Mouse (Mus musculus) thymus, postnatal 36 days (tissue): ENCODE results near the gene Wdr25.

Experiments
- DNase-seq, 2 experiments: peaks; one replicate each; pipeline ENCODE4 v3.0.0; 2022; ENCODE audit warnings: mixed read lengths in 2 of 2

Wdr25 gene

DNA sequence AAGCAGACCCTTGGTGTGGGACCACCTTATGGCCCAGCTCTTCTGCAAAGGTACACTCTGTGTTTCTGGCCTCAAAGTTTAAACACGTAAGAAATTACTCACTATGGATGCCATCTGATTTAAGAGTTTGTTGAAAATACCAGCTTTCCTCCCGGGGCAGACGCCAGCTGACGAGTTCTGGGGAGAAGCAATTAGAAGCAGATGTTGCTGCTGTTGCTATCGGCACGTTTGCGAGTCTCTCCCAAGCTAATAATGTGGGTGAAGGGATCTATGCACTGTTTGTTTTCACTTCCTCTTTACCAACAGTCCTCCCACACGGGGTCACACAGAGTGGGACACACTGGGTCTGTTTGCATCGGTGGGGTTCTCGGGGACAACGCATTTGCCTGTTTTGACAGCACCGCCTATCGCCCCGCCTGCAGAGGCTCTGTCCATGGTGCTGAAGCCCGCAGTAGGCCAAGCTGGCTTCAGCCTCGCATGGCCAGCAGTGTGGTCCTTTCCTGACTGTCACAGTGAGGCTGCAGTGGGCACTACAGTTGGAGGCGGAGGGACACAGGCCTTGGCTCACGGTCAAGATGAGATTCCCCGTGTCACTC lies 101.1 kb downstream of the Wdr25 start:
- DNase-seq: peak; percentile 61 to 67

DNA sequence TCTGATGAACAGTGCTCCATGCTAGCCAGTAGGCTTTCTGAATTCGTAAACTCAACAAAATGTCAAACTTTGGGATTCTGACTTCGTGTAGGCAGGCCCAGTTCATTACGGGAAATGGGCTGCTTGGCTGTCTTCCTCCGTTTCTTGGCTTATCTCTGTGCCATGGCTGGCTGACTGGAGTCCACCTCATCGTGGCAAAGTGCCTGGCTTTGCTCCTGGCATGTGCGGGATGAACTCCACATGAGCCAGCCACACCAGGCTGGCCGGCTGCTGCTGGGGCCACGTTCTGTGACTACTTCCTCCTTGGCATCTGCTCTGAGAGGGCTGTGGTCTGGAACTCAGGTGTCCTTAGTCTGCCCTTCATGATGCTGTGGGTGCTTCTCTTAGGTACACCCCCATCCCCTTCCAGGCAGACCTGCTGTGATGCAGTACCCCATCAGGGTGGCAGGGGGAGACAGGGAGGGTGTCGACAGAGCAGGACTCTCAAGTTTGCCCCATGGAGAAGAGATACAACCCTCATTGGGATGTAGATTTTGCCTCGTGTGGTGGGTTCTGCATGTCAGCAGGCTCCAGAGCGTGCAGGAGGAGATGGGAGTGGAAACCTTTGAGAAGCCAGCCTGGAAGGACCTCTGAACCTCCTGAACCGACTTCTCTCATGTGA lies 102.7 kb downstream of the Wdr25 start:
- DNase-seq: no peak

DNA sequence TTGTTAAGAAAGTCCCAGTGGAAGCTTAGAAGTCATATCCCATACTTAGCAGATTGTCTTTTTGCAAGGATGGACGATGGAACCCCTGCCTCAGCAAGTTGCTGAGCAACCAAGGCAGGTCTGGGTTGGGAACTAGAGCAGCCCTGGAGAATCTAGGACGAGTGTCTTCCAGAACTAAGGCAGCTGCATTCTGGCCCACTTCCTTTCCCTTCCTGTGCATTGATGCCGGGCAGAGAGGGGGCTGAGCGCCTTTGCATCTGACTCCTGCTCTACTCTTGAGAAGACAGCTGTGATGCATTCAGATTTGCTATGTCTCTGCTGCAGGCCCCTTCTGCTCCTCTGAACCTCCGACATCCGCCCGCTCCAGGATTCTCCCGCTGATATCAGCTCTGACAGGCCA lies 103.8 kb downstream of the Wdr25 start:
- no peak for DNase-seq

DNA sequence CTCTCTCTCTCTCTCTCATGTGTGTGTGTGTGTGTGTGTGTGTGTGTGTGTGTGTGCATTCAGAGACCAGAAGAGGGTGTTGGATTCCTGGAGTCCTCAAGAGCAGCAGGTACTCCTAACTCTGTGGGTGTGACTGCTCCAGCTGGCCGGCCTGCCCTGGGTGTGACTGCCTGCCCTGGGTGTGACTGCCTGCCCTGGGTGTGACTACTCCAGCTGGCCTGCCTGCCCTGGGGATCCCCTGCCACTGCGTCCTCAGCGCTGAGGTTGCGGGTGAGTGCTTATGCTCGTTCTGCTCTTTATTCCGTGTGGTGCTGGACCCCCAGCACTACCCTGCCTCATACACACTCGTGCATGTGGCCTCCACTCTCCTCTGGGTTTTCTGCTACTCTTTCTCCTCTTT lies 109.5 kb downstream of the Wdr25 start:
- DNase-seq: no peak

DNA sequence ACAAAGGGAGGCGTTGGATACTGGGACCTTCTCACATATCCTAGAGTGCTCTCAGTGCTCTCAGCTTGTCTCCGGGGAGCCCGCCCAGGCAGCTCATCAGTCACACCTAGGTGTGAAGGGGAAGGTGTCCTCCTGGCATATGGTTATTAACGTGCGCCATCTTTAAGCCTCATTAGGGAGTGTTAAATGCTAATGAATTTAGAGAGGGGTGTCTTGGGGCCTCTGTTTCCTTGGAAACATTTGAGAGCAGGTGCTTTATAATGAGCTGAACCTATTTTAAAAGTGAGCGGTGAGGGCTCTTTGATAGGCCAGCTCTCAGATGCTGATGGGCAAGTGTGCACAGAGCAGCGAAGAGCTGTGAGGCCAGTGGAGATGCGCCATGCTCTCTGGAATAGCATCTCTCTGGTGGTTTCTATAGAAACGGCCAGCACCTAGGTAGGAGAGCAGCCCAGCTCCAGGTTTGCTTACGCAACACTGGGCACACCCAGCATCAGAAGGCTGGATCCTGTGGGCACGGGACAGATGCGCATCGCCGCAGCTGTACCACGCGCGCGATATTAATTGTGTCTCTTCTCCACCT lies 116.7 kb downstream of the Wdr25 start:
- no peak for DNase-seq

DNA sequence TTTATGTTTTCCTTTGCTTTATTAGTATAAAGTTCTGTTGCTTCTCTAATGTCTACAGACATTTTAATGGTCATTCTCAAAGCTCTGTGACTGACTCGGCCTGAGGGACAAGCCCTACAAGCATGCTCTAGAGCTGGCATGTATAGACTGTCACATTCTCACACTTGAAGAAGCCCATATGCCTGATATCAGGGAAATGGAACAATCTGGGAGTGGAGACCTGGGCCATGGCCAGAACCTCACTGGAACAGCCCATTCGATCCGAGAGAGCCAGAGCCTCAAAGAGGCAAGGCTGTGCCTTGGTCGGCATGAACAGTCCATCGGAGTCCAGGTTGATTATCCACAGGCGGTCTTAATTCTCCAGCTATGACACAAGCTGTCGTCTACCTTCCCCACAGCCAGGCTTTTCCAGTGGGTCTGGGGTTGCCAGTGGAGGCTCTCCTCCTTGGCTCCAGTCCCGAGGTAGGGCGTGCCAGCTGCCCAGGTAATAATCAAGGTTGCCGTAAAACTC lies 128.8 kb downstream of the Wdr25 start:
- DNase-seq: no peak

DNA sequence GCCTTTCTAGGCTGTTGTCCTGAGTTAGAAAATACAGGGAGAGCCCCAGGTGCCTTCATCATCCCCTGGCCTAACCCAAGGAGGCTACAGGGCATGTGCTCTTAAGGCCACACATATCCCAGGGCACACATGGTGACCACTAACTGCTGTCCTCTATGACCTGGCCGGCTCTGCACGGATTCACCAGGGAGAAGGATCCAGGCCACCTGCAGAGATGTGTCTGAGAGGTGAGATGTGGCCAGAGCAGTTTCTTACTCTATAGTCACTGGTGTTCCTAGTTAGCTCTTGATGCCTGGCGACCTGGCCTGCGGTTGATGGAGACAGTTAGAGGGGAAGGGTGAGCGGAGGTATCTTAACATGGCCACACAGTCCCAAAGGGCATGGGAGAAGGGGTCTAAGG lies 129.5 kb downstream of the Wdr25 start:
- no peak for DNase-seq

DNA sequence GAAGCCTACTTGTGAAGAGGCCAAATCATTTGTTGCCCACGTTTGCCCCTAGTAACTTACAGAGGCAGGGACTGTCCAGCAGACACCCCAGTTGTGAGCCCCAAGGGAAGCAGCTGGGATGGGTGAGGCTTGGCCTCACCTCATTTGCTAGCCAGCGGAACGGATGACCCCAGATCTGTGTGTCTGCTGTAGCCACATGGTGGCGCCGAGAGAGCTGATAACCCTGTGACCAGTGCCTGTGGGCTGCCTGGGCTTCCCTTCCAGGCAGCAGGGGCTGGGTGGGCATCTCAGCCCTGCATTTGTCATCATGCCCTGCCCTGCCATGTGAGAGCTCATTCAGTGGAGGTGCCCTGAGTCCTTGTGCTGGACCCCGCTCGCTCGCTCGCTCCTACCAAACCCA lies 130.3 kb downstream of the Wdr25 start:
- DNase-seq: peak in 1 of 2 experiments; percentile 20

DNA sequence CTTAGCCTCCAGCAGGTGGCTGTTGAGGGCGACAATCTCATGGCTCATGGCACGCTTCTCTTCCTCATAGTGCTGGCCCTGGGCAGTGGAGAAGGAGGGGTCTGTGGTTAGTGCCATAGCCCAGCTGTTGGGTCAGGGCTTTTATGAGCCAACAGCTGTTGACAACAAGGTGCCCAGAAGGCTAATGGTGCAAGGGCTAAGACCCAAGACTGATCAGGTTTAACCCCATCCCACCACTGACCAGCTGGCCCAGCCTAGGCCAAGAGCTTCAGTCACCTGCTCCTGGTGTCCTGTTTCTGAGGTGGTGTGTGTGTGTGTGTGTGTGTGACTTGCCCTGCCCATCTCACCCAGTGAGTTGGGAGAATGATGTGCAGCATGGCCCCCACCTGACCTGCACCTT lies 143.6 kb downstream of the Wdr25 start:
- no peak for DNase-seq

DNA sequence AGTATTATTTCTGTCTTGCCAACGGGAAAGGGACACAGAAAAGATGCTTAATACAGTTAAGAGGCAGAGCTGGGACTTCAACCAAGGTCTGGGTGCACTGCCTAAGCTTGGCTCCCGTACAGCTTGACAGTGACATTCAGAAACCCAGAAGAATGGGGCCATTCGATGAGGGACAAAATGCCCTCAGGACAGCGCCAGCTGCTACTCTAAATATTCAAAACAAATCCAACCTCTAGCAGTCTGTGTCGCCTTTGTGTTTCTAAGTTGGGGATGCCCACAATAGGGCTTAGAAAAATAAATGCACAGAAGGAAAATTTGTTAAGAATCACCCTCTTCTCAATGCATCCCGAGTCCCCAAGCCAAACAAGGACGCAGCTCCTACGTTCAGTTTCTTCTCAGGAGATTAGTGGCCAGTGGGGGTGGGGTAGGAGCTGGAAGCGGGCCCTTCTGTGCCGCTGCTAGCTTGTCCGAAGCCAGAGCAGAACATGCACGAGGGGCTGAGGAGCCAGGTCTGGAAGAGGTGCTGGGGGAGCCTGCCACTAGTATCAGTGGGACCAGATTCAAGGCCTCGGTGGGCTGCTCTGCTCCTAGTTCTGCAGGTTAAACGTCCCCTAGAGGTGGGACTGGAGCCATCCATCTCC lies 144.9 kb downstream of the Wdr25 start:
- no peak for DNase-seq

DNA sequence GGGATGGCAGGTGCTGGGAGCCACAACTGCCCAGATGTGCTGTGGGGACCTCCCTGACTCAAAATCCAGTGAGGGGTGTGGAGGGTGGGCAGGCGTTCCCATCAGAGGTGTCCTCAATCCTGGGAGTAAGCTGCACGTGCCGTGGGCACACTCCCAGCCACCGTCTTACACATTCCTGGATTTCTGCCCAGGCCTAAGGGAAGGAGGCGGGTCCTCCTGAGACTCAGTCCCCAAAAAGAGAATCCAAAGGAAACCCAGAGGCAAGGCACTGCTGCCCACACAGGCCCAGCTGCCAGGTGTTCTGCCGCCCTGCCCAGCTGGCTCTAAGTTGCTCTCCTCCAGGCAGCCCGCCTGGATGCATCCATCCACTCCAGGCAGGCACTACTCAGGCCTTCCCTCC lies 145.9 kb downstream of the Wdr25 start:
- no peak for DNase-seq

DNA sequence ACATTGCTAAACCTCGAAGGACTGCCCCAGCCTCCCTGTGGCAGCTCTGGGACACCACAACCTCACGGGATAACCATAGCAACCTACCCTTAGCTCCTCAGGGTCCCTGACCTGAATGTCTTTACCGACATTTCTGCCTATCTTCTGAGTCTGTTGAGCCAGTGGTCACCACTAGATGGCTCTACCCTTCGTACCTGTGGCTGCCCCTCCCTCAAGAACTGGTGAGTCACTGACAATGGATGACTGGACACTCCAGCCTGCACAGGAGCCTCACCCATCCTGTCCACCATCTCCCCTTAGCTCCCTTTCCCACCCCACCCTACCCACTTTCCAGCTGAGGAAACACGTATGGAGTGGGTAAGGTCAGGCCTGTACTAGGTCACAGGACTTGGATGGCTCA lies 151.1 kb downstream of the Wdr25 start:
- DNase-seq: no peak

DNA sequence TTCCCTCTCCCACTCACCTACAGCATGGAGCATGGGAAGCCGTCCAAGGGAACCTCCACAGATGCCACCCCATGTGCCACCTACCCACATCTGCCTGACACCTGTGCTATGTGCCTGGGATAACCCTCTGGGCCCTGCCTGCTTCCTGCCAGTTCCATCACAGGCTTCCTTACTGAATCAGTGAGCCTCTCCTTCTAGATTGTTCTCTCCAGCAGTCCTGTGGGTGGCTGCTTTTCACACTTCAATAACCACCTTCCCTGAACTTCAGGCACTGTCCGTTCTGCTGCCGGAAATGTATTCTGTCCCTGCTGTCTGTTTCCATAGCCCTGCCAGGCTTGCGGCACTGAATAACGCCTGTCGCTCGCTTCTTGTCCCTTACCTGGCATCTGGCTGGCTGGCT lies 152.2 kb downstream of the Wdr25 start:
- DNase-seq: no peak

DNA sequence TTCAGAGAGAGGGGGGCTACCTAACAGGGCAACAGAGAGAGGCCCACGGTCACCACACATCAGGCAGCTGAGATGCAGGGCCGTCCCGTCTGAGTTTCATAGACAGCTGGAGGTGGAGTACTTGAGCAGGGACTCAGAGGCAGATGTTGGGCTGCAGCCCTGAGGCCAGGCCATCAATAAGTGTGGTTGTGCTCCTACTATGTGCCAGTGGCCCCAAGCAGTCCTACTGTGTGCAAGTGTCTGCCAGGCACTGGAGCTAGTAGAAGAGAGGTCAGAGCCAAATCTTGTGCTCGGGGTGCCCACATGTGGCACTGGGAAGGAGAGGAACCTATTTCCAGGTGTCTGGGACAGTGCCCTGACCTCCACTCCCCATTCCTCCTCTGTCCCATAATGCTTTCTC lies 156.5 kb downstream of the Wdr25 start:
- DNase-seq: no peak

DNA sequence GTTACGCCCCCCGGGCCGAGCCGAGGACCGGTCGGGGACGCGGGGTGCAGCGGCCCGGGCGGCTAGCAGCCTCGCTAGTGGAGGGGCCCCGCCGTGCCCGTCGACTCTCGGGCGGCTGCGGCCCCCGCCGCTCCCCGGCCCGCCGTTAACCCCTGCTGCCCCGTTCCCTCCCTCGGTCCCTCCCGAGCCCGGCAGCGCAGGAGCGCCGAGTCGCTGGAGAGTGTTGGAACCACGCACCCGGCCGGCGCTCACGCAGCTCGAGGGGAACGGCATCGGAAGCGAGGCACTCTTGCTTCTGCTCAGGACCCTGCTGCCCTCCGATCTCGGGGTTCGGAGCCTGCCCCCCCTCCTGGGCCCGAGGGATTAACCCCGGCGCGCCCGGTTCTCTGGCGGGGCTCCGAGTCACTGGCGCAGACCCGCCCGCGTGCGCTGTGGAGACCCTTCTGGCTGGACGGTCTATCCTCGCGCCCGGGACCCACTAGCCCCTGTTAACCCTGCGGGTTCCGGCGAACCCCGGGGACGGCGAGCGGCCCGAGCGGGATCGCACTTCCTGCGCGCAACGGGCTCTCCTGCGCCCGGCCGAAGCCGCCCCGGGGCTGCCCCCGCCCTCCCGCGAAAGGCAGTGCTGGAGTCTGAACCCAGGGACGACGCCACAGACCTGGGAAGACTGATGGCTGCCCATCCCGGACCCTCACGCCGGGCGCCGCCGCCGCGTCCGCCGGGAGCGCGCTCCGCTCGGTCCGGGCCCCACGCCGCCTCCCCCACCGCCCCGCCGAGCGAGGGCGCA lies 159.8 kb downstream of the Wdr25 start:
- DNase-seq: no peak

DNA sequence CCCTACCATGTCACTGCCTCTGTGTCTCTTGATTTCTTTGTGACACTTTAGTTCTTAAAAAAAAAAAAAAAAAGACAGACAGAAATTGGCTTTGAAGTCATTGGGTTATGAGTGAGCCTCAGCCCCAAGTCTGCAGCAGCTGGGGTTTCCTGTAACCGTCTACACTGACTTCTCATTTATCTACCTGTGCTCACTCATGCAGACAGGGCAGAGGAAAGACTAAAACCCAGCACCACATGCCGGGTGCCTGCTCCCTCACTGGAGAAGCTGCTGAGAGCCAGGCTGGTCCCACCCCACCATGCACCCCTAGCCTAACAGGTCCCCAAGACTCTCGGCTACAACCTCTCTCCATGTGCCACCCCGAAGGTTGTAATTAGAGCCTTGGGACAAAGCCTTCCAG lies 164.3 kb downstream of the Wdr25 start:
- peak; percentile 39 to 58 for DNase-seq

DNA sequence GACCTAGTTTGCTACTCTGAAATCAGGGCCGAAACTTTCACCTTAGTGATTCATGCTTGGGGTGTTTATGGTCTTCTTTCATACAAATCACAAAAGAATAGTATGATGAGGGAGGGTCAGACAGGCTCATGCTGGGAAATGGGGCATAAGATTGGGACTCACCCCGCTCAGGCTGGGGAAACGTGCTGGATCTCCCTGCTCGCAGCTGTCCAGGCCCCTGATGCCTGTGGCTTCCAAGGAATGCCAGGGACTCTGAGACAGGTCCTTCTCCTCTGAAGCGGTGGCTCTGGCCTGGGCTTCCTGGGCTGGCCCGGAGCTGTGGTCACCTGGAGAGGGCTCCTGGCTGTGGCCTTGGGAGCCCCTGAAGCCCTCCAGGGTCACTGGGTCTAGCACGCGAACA lies 165.2 kb downstream of the Wdr25 start:
- DNase-seq: peak in 1 of 2 experiments; percentile 6

DNA sequence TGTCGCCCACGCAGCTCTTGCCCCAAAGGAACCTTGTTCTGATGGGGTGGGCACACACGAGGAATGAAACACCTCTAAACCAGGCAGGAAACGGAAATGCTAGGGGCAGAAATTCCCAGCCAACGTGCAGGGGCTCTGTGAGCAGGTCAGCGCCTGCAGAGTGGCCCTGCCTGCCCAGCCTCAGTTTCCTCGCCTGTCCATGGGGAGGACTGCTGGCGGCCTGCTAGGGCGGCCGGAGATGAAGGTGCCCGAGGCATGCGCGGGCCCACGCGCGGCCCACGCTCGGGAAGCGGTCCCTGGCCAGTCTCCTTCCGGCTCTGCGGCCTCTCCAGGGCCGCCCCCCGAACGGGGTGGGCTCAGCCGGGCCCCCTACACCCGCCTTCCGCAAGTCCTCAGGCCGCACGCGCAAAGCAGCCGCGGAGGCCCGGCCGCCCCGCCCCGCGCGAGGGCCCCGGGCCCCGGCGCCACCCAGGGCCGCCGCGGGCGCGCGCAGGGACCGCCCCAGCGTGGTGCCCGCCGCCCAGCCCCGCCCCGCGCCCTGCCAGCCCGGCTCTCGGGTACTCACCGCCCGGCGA lies 174.2 kb downstream of the Wdr25 start:
- peak; percentile 62 to 79 for DNase-seq

DNA sequence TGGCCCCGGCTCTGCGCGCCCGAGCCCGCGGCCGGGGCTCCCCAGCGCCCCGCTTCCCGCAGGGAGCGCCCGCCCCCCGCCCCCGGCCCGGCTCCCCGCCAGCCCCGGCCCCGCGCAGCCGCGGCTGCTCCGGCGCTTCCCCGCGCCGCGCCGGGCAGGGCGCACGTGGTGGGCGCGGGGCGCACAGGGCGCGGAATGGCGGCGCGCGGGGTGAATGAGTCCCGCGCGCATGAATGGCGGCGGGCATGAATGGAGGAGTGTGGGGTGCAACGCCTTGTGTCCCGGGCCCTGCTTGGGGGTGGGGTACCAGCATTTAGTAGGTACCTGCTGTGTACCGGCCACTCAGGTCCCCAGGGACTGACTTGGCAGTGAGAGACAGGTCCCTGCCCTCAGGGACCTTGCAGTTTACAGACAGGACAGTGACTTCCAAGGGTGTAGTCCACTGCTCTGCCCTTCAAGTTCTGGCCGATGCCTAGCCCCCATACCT lies 174.8 kb downstream of the Wdr25 start, which contains the start of gene Begain:
Begain (minus strand) TSS at position 51 of the 487 bp plus-strand sequence.
- DNase-seq: peak in 1 of 2 experiments; percentile 31

DNA sequence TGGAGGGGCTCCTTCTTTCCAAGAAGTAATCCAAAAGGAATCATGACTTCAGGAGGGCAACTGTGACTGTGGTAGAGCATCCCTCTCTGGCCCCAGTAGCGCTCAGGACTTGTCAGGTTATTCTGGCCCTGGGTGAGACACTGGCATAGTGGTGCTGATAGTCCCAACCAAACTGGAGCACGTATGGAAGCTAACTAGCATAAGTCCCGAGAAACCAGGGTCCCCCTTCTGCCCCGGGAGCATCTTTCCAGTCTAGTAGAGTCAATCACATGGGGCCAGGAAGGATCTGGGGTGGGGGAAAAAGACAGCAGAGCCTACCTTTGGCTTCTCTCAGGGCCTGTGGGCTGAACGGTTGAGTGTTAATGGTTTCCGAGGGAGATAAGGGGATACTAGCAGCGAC lies 175.3 kb downstream of the Wdr25 start:
- no peak for DNase-seq

DNA sequence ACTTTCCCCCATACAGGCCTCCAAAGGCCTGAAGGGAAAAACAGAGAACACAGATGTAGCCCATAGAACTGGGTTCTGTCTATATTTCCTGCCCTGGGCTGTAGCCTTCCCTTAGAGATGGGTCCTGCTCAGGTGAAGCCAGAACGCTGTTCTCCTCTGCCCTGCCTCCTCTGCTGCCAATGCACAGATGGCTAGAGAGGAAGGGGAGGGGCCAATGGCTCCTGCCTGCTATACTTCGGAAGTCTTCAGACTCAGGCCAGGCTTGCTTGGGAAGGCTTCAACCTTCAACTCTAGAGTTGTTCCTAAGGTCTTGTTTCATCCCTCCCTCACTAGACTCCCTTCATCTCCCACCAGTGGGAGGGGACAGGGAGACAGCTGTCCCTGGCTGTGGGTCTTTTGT lies 176.3 kb downstream of the Wdr25 start:
- DNase-seq: peak; percentile 50 to 58

DNA sequence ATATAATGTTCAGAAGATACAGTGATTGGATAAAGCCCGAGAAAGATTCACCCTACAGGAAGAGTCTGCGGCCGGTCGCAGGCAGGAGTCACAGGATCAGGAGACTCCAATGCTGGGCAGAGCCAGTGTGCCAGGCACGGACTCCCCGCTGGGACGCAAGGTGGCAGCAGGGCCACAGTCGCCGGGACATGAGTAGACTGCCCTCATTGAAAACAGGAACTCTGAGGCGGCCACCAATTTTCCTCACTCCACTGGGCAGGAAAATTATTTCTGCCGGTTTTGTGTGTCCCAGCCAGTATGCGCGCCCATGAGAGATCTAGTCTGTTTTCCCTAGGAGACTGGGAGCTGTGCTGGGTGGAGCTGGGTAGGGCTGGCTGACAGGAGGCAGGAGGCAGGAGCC lies 177.8 kb downstream of the Wdr25 start:
- DNase-seq: no peak
